Mouse (Mus musculus) embryonic facial prominence, embryonic 10.5 days (tissue): ENCODE measurements around the gene Ing5. TPM values are rescaled to one million over a fixed set of nuclear protein-coding genes. Genes with fewer than 3 reads are reported as not detected.
"Not testable (repeated sequence)": the region's sequence is repeated elsewhere in the genome, so short reads cannot be mapped to it uniquely, and the experiment has no call there.

Source experiments
- DNase-seq: peaks from one replicate; pipeline ENCODE4 v3.0.0-alpha.2; 2017; ENCODE audit warnings: low spot score
- H3K27ac ChIP-seq: fragments of 300-500 bp; sonication (generic); replicated peaks from 2 replicates; pipeline ENCODE4 v1.5.1; 2016; ENCODE audit warnings: mild to moderate bottlenecking
- H3K27me3 ChIP-seq: fragments of 300-500 bp; sonication (generic); replicated peaks from 2 replicates; pipeline ENCODE4 v1.6.1; 2016; ENCODE audit warnings: low read depth, mild to moderate bottlenecking; ENCODE audit not compliant: poor library complexity, severe bottlenecking
- H3K36me3 ChIP-seq: fragments of 300-500 bp; sonication (generic); replicated peaks from 2 replicates; pipeline ENCODE4 v1.6.1; 2016; ENCODE audit warnings: mild to moderate bottlenecking, moderate library complexity
- H3K4me1 ChIP-seq: fragments of 300-500 bp; sonication (generic); 2 replicates; pipeline ENCODE4 v1.6.1; 2016
- H3K4me3 ChIP-seq: fragments of 300-500 bp; sonication (generic); 2 replicates; pipeline ENCODE4 v1.5.1; 2016; ENCODE audit warnings: mild to moderate bottlenecking, moderate library complexity
- H3K9me3 ChIP-seq: fragments of 300-500 bp; sonication (generic); 2 replicates; pipeline ENCODE4 v1.6.1; 2016; ENCODE audit warnings: mild to moderate bottlenecking
- WGBS: fragments of 180-500 bp; shearing (Covaris S2); methylation state at CpG from one replicate; pipeline ENCODE4 v1.1.7; 2016; 5-methylcytosine and 5-hydroxymethylcytosine counted together
- polyA plus RNA-seq: library from polyadenylated mRNA; unstranded; fragments of >200 nt; fragmentation: Nextera tagmentation; extraction: Ambion mirVana; gene quantifications from 2 replicates; pipeline ENCODE4 v1.2.1, GENCODE M21; 2016

Gene Ing5
- polyA plus RNA-seq = 26.3 and 27.2 TPM in 2 replicates

DNA sequence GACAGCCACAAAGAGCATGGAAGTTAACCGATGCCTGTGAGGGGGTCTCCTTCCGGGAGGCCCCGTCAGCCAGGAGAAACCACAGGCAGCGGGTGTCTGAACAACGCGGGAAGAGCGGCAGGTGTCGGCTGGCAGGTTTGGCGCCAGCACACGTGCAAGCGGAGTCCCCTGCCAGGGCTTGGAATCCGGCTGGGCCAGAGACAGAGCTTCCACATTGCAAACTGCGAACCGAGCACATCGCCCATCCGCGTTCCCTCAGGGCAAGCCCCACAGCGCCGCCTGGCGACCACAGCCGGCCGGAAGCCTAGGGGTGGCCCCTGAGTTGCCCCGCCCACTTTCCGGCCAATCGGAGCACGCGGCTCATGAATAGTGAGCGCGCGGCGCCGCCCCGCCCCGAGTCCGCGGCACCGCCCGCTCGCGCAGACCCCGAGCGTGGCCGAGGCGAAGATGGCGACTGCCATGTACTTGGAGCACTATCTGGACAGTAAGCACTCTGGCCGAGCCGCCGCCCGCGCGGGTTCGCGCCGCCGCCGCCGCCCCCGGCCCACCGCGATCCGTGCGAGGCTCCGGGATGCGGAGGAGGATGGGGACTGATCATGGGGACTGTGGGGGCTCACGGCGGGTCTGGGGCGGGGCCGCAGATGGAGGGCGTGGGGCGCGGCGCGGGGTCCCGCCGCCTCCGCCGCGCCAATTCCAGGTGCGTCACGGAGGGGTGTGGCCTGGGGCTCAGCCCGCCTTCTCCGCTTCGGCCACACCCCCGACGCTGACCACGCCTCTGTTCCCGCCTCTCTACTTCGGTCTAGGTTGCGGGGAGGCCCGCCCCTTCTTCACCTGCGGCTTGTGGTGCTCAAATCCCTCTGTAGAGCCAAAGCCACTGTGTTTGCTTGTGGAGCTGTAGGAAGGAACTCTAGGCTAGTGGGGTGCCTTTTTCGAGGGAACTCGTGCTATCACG, at the start of gene Ing5:
Ing5 (plus strand) TSS at position 410 of the 952 bp plus-strand sequence.
- Histone ChIP-seq H3K4me3 (peak within 1 kb of the TSS; percentile 78), H3K27me3 (no peaks in the 10 kb centered on the region), H3K9me3 (no peaks in the 10 kb centered on the region), H3K36me3 (peaks cover 54% of the 10 kb centered on the region), H3K4me1 (peaks cover 39% of the 10 kb centered on the region), H3K27ac (peak within 1 kb of the TSS; percentile 98)
- WGBS = under 1% methylated on average over 94 of the region's 94 CpGs
- DNase-seq = peak; percentile 100

DNA sequence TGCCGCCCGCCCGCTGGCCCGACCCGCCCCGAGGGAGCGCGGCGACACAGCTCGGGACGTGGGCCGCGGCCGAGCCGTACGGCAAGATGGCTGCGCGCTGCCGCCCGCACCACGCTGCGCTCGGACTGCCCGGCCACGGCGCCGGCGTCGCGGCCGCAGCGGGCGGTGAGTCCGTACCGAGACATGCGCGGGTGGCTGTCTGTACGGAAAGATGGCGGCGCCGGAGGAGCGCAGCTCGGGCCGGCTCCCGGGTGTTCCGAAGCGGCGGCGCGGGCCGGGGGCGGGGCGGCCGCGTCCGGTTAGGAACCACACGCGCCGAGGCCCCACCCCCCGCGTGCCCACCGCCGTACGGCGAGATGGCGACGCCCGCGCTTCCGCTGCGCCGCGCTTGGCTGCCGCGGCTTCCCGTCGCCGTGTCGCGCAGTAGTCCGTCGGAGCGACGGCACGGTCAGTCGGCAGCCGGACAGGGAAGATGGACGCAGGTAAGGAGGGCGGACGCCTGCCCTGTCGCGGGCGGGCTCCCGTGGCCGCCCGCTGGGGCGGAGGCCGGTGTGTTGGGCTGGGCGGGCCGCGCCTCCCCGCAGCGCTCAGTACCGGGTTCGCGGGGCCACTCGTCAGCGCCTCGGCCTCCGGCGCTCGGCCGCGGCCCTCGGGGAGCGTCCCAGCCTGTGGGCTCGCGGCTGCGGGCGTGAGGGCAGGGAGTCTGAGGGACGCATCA, 49.0 kb upstream of the Ing5 start, which contains the start of gene Thap4:
Thap4 (minus strand) TSS at position 292 of the 718 bp plus-strand sequence.
- under 1% methylated on average over 121 of the region's 121 CpGs for WGBS
- peak within 1 kb of the TSS; percentile 98 for H3K4me3 ChIP-seq

DNA sequence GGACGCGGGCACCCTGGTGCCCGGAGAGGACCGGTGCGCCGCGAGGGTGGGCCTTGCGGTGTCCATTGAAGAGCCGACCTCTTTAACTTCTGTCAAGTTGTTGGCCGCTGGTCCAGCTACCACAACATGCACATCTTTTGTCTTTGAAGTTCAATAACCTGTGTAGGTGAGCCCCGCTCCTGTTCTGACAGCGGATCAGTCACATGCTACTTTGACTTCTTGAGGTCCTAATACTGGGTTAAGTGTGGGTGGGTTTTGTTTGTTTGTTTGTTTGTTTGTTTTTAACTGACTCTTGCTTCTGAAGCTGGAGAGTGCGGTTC, 48.5 kb upstream of the Ing5 start:
- DNase-seq = no peak
- Histone ChIP-seq H3K36me3 (peaks cover 5% of the 10 kb centered on the region), H3K9me3 (no peaks in the 10 kb centered on the region), H3K4me1 (peaks cover 20% of the 10 kb centered on the region), H3K27me3 (no peaks in the 10 kb centered on the region), H3K4me3 (peak overlapping the region; percentile 98), H3K27ac (peak overlapping the region; percentile 93)
- 1% methylated on average over 13 of the region's 13 CpGs for WGBS

More for the DNA sequence above, 49.0 kb upstream of the Ing5 start, which contains the start of gene Thap4:
- Histone ChIP-seq H3K9me3 (no peaks in the 10 kb centered on the region), H3K27me3 (no peaks in the 10 kb centered on the region), H3K36me3 (peaks cover 10% of the 10 kb centered on the region), H3K27ac (peak within 1 kb of the TSS; percentile 93), H3K4me1 (peaks cover 20% of the 10 kb centered on the region)
- peak; percentile 92 for DNase-seq

DNA sequence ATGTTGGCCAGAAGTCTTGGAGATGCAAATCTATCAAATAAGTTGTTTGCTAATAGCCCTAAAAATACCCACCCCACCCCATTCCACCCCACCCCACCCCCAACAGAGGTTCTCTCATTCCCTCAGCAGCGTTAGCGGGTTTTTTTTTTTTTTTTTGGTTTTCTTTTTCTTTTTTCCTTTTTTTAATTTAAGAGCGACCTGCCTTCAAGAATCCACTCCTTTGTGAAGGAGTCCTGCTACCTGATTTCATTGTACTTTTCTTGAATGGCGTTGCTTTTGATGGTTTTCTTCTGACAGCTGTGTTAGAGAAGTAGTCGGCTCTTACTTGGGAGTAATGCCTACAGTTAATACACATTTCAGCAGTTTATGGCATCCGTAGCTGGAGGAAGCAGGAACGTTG, 48.1 kb upstream of the Ing5 start:
- 39% methylated on average over 7 of the region's 7 CpGs for WGBS
- peak overlapping the region; percentile 93 for H3K27ac ChIP-seq
- DNase-seq = no peak

DNA sequence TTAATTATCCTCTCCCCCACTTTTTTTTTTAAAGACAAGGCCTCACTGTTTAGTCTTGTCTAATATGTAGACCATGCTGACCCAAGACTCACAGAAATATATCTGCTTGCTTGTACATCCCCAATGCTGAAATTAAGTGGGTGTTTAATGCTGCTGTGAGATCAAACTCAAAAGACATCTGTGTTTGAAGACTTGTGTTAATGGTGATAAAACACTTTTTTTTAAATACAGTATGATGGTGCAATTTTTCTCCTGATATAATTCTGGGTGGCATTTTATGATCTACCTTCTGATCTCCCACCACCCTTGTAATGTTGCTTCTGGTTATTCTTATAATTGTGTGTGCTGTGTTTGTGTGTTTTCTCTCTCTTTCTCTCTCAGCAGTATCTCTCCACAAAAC, 47.6 kb upstream of the Ing5 start:
- no peaks in the 10 kb centered on the region for H3K9me3 ChIP-seq
- H3K27me3 ChIP-seq = no peaks in the 10 kb centered on the region
- no peaks in the 10 kb centered on the region; the same call in 1 of the 2 replicates for H3K36me3 ChIP-seq
- H3K4me1 ChIP-seq = peaks cover 20% of the 10 kb centered on the region
- no peak for DNase-seq
- H3K4me3 ChIP-seq = peak overlapping the region; percentile 98; the same call in 1 of the 2 replicates
- no peak overlapping the region for H3K27ac ChIP-seq

More for the DNA sequence above, 48.1 kb upstream of the Ing5 start:
- Histone ChIP-seq H3K36me3 (peaks cover 2% of the 10 kb centered on the region), H3K27me3 (no peaks in the 10 kb centered on the region), H3K4me3 (peak overlapping the region; percentile 98), H3K9me3 (no peaks in the 10 kb centered on the region), H3K4me1 (peaks cover 20% of the 10 kb centered on the region)

DNA sequence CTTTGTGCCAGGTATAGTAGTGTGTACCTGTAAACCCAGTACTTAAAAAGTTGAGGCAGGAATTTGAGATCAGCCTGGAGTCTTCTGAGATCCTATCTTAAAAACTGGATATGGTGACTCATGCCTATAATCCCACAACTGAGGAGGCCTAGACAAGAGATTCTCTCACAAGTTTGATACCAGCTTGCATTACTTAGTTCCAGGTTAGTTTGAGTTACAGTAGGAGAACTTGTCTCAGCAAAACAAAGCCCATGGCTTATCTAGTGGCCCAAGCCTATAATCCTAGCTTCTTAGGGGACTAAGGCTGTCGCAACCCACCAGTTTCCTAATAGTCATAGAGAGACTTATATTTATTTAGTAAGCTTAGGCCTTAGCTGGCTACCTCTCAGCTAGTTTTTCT, 43.7 kb upstream of the Ing5 start:
- H3K4me1 ChIP-seq = peaks cover 12% of the 10 kb centered on the region
- no peaks in the 10 kb centered on the region for H3K27me3 ChIP-seq
- WGBS = 94% methylated on average over 1 of the region's 1 CpGs
- H3K9me3 ChIP-seq = no peaks in the 10 kb centered on the region
- DNase-seq = no peak
- no peak overlapping the region for H3K27ac ChIP-seq
- H3K36me3 ChIP-seq = peaks cover 6% of the 10 kb centered on the region; the same call in 1 of the 2 replicates
- no peak overlapping the region for H3K4me3 ChIP-seq

DNA sequence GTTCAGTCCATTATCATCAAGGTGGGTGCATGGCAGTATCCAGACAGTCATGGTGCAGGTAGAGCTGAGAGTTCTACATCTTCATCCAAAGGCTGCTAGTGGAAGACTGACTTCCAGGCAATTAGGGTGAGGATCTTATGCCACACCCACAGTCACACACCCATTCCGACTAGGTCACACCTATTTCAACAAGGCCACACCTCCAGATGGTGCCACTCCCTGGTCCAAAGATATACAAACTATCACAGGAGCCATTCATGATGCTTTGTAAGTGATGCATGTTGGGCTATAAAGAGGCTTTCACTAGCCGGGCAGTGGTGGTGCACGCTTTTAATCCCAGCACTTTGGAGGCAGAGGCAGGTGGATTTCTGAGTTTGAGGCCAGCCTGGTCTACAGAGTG, 40.2 kb upstream of the Ing5 start:
- not testable (repeated sequence) for H3K4me1 ChIP-seq, DNase-seq, H3K27ac ChIP-seq, H3K4me3 ChIP-seq, H3K9me3 ChIP-seq, H3K27me3 ChIP-seq
- 91% methylated on average over 3 of the region's 3 CpGs for WGBS
- H3K36me3 ChIP-seq = peaks cover 20% of the 10 kb centered on the region

DNA sequence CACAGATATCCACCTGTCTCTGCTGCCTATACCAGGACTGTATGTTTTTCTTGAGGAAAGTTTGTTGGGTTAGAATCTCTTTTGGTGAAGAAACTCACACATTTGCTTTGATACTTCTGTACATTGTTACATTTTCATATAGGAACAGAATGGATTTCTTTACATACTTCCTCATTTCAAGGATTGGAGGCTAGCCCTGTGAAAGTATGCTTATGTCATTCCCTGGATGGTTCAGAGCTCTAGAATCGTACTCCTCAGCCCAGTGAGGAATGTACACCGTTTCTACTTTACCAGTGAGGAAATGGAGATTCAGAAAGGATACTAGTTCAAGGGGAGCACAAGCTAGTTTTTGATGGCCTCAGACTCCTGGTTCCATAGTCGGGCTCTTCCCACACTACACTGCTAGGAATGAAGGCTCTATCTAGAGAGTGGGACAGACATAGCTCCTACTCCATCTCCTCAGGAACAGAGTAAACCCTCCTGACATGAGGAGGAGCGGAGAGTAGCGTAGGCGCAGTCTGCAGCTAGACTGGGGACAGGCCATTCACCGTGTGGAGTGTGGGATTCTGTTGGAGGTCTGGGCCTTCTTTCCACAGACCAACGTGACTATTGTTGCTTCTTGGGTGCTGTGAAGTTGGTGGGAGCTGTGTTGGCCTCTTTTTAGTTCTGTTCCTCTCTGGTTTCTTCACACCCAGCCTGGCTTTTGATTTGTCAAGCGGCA, 38.7 kb upstream of the Ing5 start:
- no peak overlapping the region for H3K4me3 ChIP-seq
- H3K27ac ChIP-seq = no peak overlapping the region
- WGBS = 90% methylated on average over 9 of the region's 9 CpGs
- H3K9me3 ChIP-seq = no peaks in the 10 kb centered on the region
- no peaks in the 10 kb centered on the region for H3K27me3 ChIP-seq
- H3K4me1 ChIP-seq = no peaks in the 10 kb centered on the region
- no peak for DNase-seq
- peaks cover 35% of the 10 kb centered on the region for H3K36me3 ChIP-seq

- Histone ChIP-seq H3K27me3 (no peaks in the 10 kb centered on the region), H3K4me3 (no peak overlapping the region), H3K9me3 (no peaks in the 10 kb centered on the region), H3K27ac (no peak overlapping the region), H3K36me3 (peaks cover 51% of the 10 kb centered on the region), H3K4me1 (no peaks in the 10 kb centered on the region)
- DNase-seq = no peak
- 95% methylated on average over 6 of the region's 6 CpGs for WGBS
These were observed 36.2 kb upstream of the Ing5 start for GRCm38 (mm10) chr1:93767600-93767999.

DNA sequence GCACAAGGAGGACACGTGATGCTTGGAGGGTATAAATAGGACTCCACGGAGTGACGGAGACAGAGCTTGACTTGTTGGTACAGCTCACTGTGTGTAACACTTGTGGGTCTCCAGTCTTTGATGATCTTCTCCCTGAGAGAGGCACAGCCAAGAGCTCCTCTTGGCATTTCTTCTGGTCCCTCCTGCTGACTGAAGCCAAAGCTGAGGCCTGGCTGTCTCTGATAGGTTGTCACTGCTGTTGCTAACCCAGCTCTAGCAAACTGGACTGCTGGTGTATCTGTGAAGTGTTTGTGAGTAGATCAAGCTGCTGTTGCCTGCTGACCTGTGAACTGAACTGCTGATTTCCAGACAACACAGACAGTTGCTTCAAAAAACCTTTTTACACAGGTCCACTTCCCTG, 33.9 kb upstream of the Ing5 start:
- H3K36me3 ChIP-seq = peaks cover 69% of the 10 kb centered on the region

GRCm38 (mm10) chr1:93776686-93777085, 27.1 kb upstream of the Ing5 start:
- H3K36me3 ChIP-seq = peaks cover 93% of the 10 kb centered on the region

More for the DNA sequence above, 33.9 kb upstream of the Ing5 start:
- Histone ChIP-seq H3K27me3 (no peaks in the 10 kb centered on the region), H3K4me1 (no peaks in the 10 kb centered on the region), H3K4me3 (no peak overlapping the region), H3K27ac (no peak overlapping the region), H3K9me3 (no peaks in the 10 kb centered on the region)
- WGBS = 96% methylated on average over 3 of the region's 3 CpGs
- no peak for DNase-seq

GRCm38 (mm10) chr1:93786912-93787311, 16.9 kb upstream of the Ing5 start:
- H3K4me1 ChIP-seq = no peaks in the 10 kb centered on the region
- H3K27me3 ChIP-seq = no peaks in the 10 kb centered on the region
- H3K4me3 ChIP-seq = no peak overlapping the region
- DNase-seq = no peak
- peaks cover 9% of the 10 kb centered on the region for H3K9me3 ChIP-seq
- H3K27ac ChIP-seq = no peak overlapping the region
- 89% methylated on average over 2 of the region's 2 CpGs for whole genome bisulfite sequencing
- H3K36me3 ChIP-seq = peaks cover 99% of the 10 kb centered on the region

More at GRCm38 (mm10) chr1:93776686-93777085, 27.1 kb upstream of the Ing5 start:
- peaks cover 9% of the 10 kb centered on the region; the same call in 1 of the 2 replicates for H3K4me1 ChIP-seq
- no peak overlapping the region for H3K27ac ChIP-seq
- WGBS = 87% methylated on average over 5 of the region's 5 CpGs
- H3K27me3 ChIP-seq = no peaks in the 10 kb centered on the region
- H3K4me3 ChIP-seq = no peak overlapping the region
- no peaks in the 10 kb centered on the region for H3K9me3 ChIP-seq
- no peak for DNase-seq
